Mouse (Mus musculus): ENCODE measurements around the gene Tmbim6.

GRCm38 (mm10) chr15:99440112-99440815 is 47.6 kb downstream of the Tmbim6 start:
- TF ChIP-seq CHD2 (IDR thresholded peaks at IDR 0.05; ENCODE audit: low read depth, low read length) = no peak
- no peak for TF ChIP-seq MAFK (IDR thresholded peaks at IDR 0.05; ENCODE audit: insufficient read depth, low read depth, low read length)

Measured in ES-E14 (cell line).